Mouse (Mus musculus) myocyte (in vitro differentiated cells): ENCODE data around the gene Lrpprc. TPM values are rescaled to one million over a fixed set of nuclear protein-coding genes. Genes with fewer than 3 reads are reported as not detected.

Experiments
- H3K27me3 ChIP-seq: one replicate; pipeline ENCODE4 v1.6.1; 2011; ENCODE audit not compliant: control insufficient read depth, insufficient read depth, insufficient read length
- H3K36me3 ChIP-seq: one replicate; pipeline ENCODE4 v1.6.1; 2011; ENCODE audit not compliant: control insufficient read depth, insufficient read depth
- H3K4me2 ChIP-seq: one replicate; pipeline ENCODE4 v1.6.1; 2011; ENCODE audit warnings: low read depth, control low read depth
- H3K4me3 ChIP-seq: one replicate; pipeline ENCODE4 v1.5.1; 2011; ENCODE audit warnings: mild to moderate bottlenecking, control low read depth, moderate library complexity
- H3K79me2 ChIP-seq: one replicate; pipeline ENCODE4 v1.6.1; 2011; ENCODE audit not compliant: control insufficient read depth, insufficient read depth
- H3ac ChIP-seq: one replicate; pipeline ENCODE4 v1.6.1; 2011; ENCODE audit not compliant: control insufficient read depth, insufficient read length
- CEBPB ChIP-seq: IDR thresholded peaks from 2 replicates; pipeline ENCODE4 v1.6.1; 2011; ENCODE audit warnings: mild to moderate bottlenecking, moderate library complexity; ENCODE audit not compliant: poor library complexity, insufficient read depth, severe bottlenecking
- E2F4 ChIP-seq: IDR thresholded peaks from one replicate; pipeline ENCODE4 v1.6.1; 2011; ENCODE audit warnings: mild to moderate bottlenecking, control low read depth, moderate library complexity; ENCODE audit not compliant: insufficient read depth
- MAX ChIP-seq: IDR thresholded peaks from one replicate; pipeline ENCODE4 v1.6.1; 2011; ENCODE audit warnings: low read depth, mild to moderate bottlenecking, control low read depth
- MYOD1 ChIP-seq, 3 experiments: IDR thresholded peaks; one replicate each; pipeline ENCODE4 v1.6.1; 2011; ENCODE audit warnings: control low read depth in 2 of 3, low read depth in 2 of 3, mild to moderate bottlenecking in 2 of 3, moderate library complexity in 1 of 3; ENCODE audit not compliant: insufficient read length in 2 of 3, control insufficient read depth in 1 of 3
- MYOG ChIP-seq, 3 experiments: IDR thresholded peaks; one replicate each; pipeline ENCODE4 v1.6.1; 2011; ENCODE audit warnings: control low read depth in 2 of 3, low read depth in 2 of 3, mild to moderate bottlenecking in 2 of 3; ENCODE audit not compliant: insufficient read length in 2 of 3, control insufficient read depth in 1 of 3, insufficient read depth in 1 of 3
- POLR2A ChIP-seq: IDR thresholded peaks from one replicate; pipeline ENCODE4 v1.6.1; 2011; ENCODE audit warnings: low read depth, mild to moderate bottlenecking, control low read depth, moderate library complexity; ENCODE audit not compliant: insufficient read length
- POLR2AphosphoS2 ChIP-seq: IDR thresholded peaks from one replicate; pipeline ENCODE4 v1.6.1; 2011; ENCODE audit warnings: low read depth, control low read depth; ENCODE audit not compliant: insufficient read length
- REST ChIP-seq: IDR thresholded peaks from one replicate; pipeline ENCODE4 v1.6.1; 2011; ENCODE audit warnings: mild to moderate bottlenecking, control low read depth, moderate library complexity; ENCODE audit not compliant: insufficient read depth, insufficient read length
- SRF ChIP-seq: IDR thresholded peaks from one replicate; pipeline ENCODE4 v1.6.1; 2011; ENCODE audit warnings: low read depth; ENCODE audit not compliant: control insufficient read depth, insufficient read length
- TCF12 ChIP-seq: IDR thresholded peaks from one replicate; pipeline ENCODE4 v1.6.1; 2011; ENCODE audit warnings: mild to moderate bottlenecking, control low read depth; ENCODE audit not compliant: poor library complexity, insufficient read depth, severe bottlenecking
- TCF3 ChIP-seq: IDR thresholded peaks from one replicate; pipeline ENCODE4 v1.6.1; 2011; ENCODE audit warnings: low read depth, control low read depth; ENCODE audit not compliant: insufficient read length
- USF1 ChIP-seq: IDR thresholded peaks from one replicate; pipeline ENCODE4 v1.6.1; 2011; ENCODE audit warnings: low read depth, mild to moderate bottlenecking, control low read depth, moderate library complexity
- polyA plus RNA-seq: library from polyadenylated mRNA; unstranded; fragments of >200 nt; fragmentation: generic; extraction: Trizol; gene quantifications from one replicate; pipeline ENCODE4 v1.2.1, GENCODE M21; 2012; ENCODE audit warnings: missing spikeins

The Lrpprc gene
- polyA plus RNA-seq, 1 experiment = 23.3 TPM

- TF ChIP-seq TCF3 (no peak), MYOG (IDR thresholded peaks at IDR 0.05; ENCODE audit: control insufficient read depth in 1 of 3, insufficient read depth in 1 of 3, insufficient read length in 2 of 3, low read depth in 2 of 3) (no peak), SRF (no peak), TCF12 (no peak), REST (no peak), MAX (no peak), CEBPB (no peak), USF1 (no peak), POLR2A (no peak), E2F4 (no peak), POLR2AphosphoS2 (no peak), MYOD1 (IDR thresholded peaks at IDR 0.05; ENCODE audit: control insufficient read depth in 1 of 3, insufficient read length in 2 of 3, low read depth in 2 of 3) (no peak)
- H3K4me2 ChIP-seq = no peak overlapping the region
- H3K36me3 ChIP-seq = peaks cover 34% of the 10 kb centered on the region
- no peak overlapping the region for H3ac ChIP-seq
- no peak overlapping the region for H3K4me3 ChIP-seq
- no peaks in the 10 kb centered on the region for H3K79me2 ChIP-seq
- no peaks in the 10 kb centered on the region for H3K27me3 ChIP-seq
These were observed 38.3 kb downstream of the Lrpprc start for GRCm38 (mm10) chr17:84752286-84752685.

GRCm38 (mm10) chr17:84751630-84752191 lies 38.9 kb downstream of the Lrpprc start:
- no peaks in the 10 kb centered on the region for H3K79me2 ChIP-seq
- no peak for TF ChIP-seq TCF12
- no peak for TF ChIP-seq TCF3
- no peak for TF ChIP-seq POLR2AphosphoS2
- TF ChIP-seq MAX = no peak
- TF ChIP-seq USF1 = no peak
- no peak for TF ChIP-seq POLR2A
- no peak for TF ChIP-seq E2F4
- no peak for TF ChIP-seq CEBPB
- no peak for TF ChIP-seq MYOG (IDR thresholded peaks at IDR 0.05; ENCODE audit: control insufficient read depth in 1 of 3, insufficient read depth in 1 of 3, insufficient read length in 2 of 3, low read depth in 2 of 3)
- TF ChIP-seq REST = no peak
- TF ChIP-seq MYOD1 (IDR thresholded peaks at IDR 0.05; ENCODE audit: control insufficient read depth in 1 of 3, insufficient read length in 2 of 3, low read depth in 2 of 3) = no peak
- TF ChIP-seq SRF = no peak
- no peak overlapping the region for H3ac ChIP-seq
- no peak overlapping the region for H3K4me3 ChIP-seq
- no peak overlapping the region for H3K4me2 ChIP-seq
- H3K36me3 ChIP-seq = peaks cover 34% of the 10 kb centered on the region
- no peaks in the 10 kb centered on the region for H3K27me3 ChIP-seq

- Histone ChIP-seq H3K79me2 (no peaks in the 10 kb centered on the region), H3K4me3 (no peak overlapping the region), H3K27me3 (no peaks in the 10 kb centered on the region), H3ac (no peak overlapping the region), H3K36me3 (peaks cover 34% of the 10 kb centered on the region), H3K4me2 (no peak overlapping the region)
- TF ChIP-seq POLR2AphosphoS2 = no peak
- TF ChIP-seq USF1 = no peak
- no peak for TF ChIP-seq REST
- no peak for TF ChIP-seq MAX
- no peak for TF ChIP-seq E2F4
- TF ChIP-seq TCF3 = no peak
- TF ChIP-seq CEBPB = no peak
- TF ChIP-seq MYOG (IDR thresholded peaks at IDR 0.05; ENCODE audit: control insufficient read depth in 1 of 3, insufficient read depth in 1 of 3, insufficient read length in 2 of 3, low read depth in 2 of 3) = no peak
- no peak for TF ChIP-seq SRF
- TF ChIP-seq MYOD1 (IDR thresholded peaks at IDR 0.05; ENCODE audit: control insufficient read depth in 1 of 3, insufficient read length in 2 of 3, low read depth in 2 of 3) = no peak
- no peak for TF ChIP-seq TCF12
- TF ChIP-seq POLR2A = no peak
These were observed 40.5 kb downstream of the Lrpprc start for GRCm38 (mm10) chr17:84750130-84750529.

- no peaks in the 10 kb centered on the region for H3K79me2 ChIP-seq
- no peak overlapping the region for H3ac ChIP-seq
- TF ChIP-seq POLR2AphosphoS2 (no peak), MAX (no peak), SRF (no peak), E2F4 (no peak), MYOG (IDR thresholded peaks at IDR 0.05; ENCODE audit: control insufficient read depth in 1 of 3, insufficient read depth in 1 of 3, insufficient read length in 2 of 3, low read depth in 2 of 3) (no peak), MYOD1 (IDR thresholded peaks at IDR 0.05; ENCODE audit: control insufficient read depth in 1 of 3, insufficient read length in 2 of 3, low read depth in 2 of 3) (no peak), TCF12 (no peak), TCF3 (no peak), POLR2A (no peak), REST (no peak), USF1 (no peak)
- no peak overlapping the region for H3K4me3 ChIP-seq
- peaks cover 34% of the 10 kb centered on the region for H3K36me3 ChIP-seq
- H3K27me3 ChIP-seq = no peaks in the 10 kb centered on the region
- H3K4me2 ChIP-seq = no peak overlapping the region
These were observed 41.3 kb downstream of the Lrpprc start for GRCm38 (mm10) chr17:84749297-84749696.
